ENCODE assay signal across 16 mouse cellular contexts in the genomic region with DNA sequence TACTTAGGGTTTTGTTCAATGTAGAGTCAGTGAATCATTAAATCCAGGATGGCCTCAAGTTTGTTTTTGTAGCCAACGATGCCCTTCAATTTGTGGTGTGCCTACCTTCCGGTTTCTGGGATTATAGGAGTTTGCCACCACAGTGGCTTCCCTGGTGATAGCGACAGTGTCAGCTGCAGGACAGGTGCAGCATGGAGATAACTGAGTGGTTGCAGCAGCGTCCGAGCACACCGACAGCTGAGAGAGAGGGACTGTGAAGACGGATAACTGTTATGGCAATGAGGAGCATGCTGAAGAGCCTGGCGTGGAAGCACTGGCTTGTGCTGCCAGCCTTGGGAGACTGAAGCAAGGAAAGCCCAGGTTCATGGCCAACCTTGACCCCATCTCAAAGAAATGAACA.
"Had no signal": no experiment of that assay in that cellular context is flagged by ENCODE, and none has a peak within 500 bp of the region (broad histone marks: within the 10 kb centered on the region; RNA-seq: fewer than 3 reads in every experiment).

No protein-coding gene starts in this region.

- H3K27ac ChIP-seq: kidney, postnatal 0 days; limb, embryonic 15.5 days; midbrain, embryonic 12.5 days had no signal

- H3K4me2 ChIP-seq: limb, embryonic 15.5 days; lung, embryonic 14.5 days; midbrain, embryonic 12.5 days had no signal

- H3K4me1 ChIP-seq: limb, embryonic 15.5 days; midbrain, embryonic 12.5 days had no signal

- H3K27me3 ChIP-seq: limb, embryonic 15.5 days; megakaryocyte, embryonic 14.5 days; midbrain, embryonic 12.5 days had no signal

- ATAC-seq: inflammation-experienced regulatory T-cells, adult 6 months; midbrain, embryonic 16.5 days had no signal

- H3K9me3 ChIP-seq: limb, embryonic 15.5 days; megakaryocyte, embryonic 14.5 days; midbrain, embryonic 12.5 days had no signal

- H3K9ac ChIP-seq: limb, embryonic 15.5 days; lung, embryonic 14.5 days; midbrain, embryonic 12.5 days had no signal

- DNase-seq: kidney, adult 11 months; kidney, adult 9 months; kidney, postnatal 36 days; layer of hippocampus, adult 9-11 months; lung, embryonic 14.5 days; lung, postnatal 10 days; lung, postnatal 4 days; right cerebral cortex, adult 18-20 months; thymus, adult 18-20 months; thymus, postnatal 14 days had no signal

- H3K4me3 ChIP-seq: limb, embryonic 15.5 days; megakaryocyte, embryonic 14.5 days; midbrain, embryonic 12.5 days had no signal
